Mouse (Mus musculus) midbrain, embryonic 14.5 days (tissue): Measurements from ENCODE around the gene Serpinh1. TPM values are rescaled to one million over a fixed set of nuclear protein-coding genes. Genes with fewer than 3 reads are reported as not detected.

Source experiments
- ATAC-seq: fragments of 200-750 bp; cut with Nextera tagmentation; 2 replicates; pipeline ENCODE4 v1.8.0; 2017; ENCODE audit warnings: moderate number of reproducible peaks, moderate library complexity; ENCODE audit not compliant: low FRiP score, low TSS enrichment
- DNase-seq: peaks from one replicate; pipeline ENCODE4 v3.0.0-alpha.2; 2015
- H3K27ac ChIP-seq: fragments of 300-500 bp; sonication (generic); replicated peaks from 2 replicates; pipeline ENCODE4 v1.5.1; 2014; ENCODE audit warnings: mild to moderate bottlenecking, low read depth, low read length, moderate library complexity
- H3K27me3 ChIP-seq: fragments of 300-500 bp; sonication (generic); 2 replicates; pipeline ENCODE4 v1.6.1; 2014; ENCODE audit warnings: low read length, control low read depth, mixed read lengths; ENCODE audit not compliant: control insufficient read depth, insufficient read depth
- H3K36me3 ChIP-seq: fragments of 300-500 bp; sonication (generic); 2 replicates; pipeline ENCODE4 v1.6.1; 2014; ENCODE audit warnings: low read length, control low read depth; ENCODE audit not compliant: control insufficient read depth, insufficient read depth
- H3K4me1 ChIP-seq: fragments of 300-500 bp; sonication (generic); 2 replicates; pipeline ENCODE4 v1.6.1; 2014; ENCODE audit warnings: mild to moderate bottlenecking, antibody characterized with exemption, low read length, control low read depth; ENCODE audit not compliant: control insufficient read depth, insufficient read depth
- H3K4me2 ChIP-seq: fragments of 300-500 bp; sonication (generic); 2 replicates; pipeline ENCODE4 v1.6.1; 2014; ENCODE audit warnings: mild to moderate bottlenecking, low read length, moderate library complexity
- H3K4me3 ChIP-seq: fragments of 300-500 bp; sonication (generic); replicated peaks from 2 replicates; pipeline ENCODE4 v1.5.1; 2014; ENCODE audit warnings: low read depth, low read length
- H3K9ac ChIP-seq: fragments of 300-500 bp; sonication (generic); replicated peaks from 2 replicates; pipeline ENCODE4 v1.6.1; 2014; ENCODE audit warnings: mild to moderate bottlenecking, low read length, moderate library complexity
- H3K9me3 ChIP-seq: fragments of 300-500 bp; sonication (generic); 2 replicates; pipeline ENCODE4 v1.6.1; 2016; ENCODE audit warnings: low read length, control low read depth, mixed read lengths; ENCODE audit not compliant: control insufficient read depth
- WGBS: fragments of 180-500 bp; shearing (Covaris S2); extraction: QIAGEN DNeasy Blood & Tissue Kit; methylation state at CpG from one replicate; pipeline ENCODE4 v1.1.7; 2014; 5-methylcytosine and 5-hydroxymethylcytosine counted together
- polyA plus RNA-seq: library from polyadenylated mRNA; unstranded; fragments of >200 nt; fragmentation: Nextera tagmentation; extraction: Ambion mirVana; gene quantifications from 2 replicates; pipeline ENCODE4 v1.2.1, GENCODE M21; 2014

The Serpinh1 gene
- polyA plus RNA-seq, 1 experiment from 2014 or later: 89.0 TPM

- peaks cover 34% of the 10 kb centered on the region for H3K4me1 ChIP-seq
- no peaks in the 10 kb centered on the region for H3K9me3 ChIP-seq
- peaks cover 17% of the 10 kb centered on the region for H3K36me3 ChIP-seq
- ATAC-seq (no peak), DNase-seq (no peak)
- H3K4me2 ChIP-seq: peak overlapping the region; percentile 64
- H3K4me3 ChIP-seq: no peak overlapping the region
- 70% methylated on average over 9 of the region's 9 CpGs for WGBS
- H3K9ac ChIP-seq: no peak overlapping the region
- H3K27me3 ChIP-seq: no peaks in the 10 kb centered on the region
- H3K27ac ChIP-seq: no peak overlapping the region
Observed at GRCm38 (mm10) chr7:99349782-99350720, 3.0 kb downstream of the Serpinh1 start.

GRCm38 (mm10) chr7:99348883-99349282 is 4.2 kb downstream of the Serpinh1 start:
- no peak for ATAC-seq

GRCm38 (mm10) chr7:99347268-99347667 is 5.8 kb downstream of the Serpinh1 start:
- Histone ChIP-seq H3K9ac (no peak overlapping the region), H3K4me3 (no peak overlapping the region), H3K4me2 (no peak overlapping the region), H3K27ac (no peak overlapping the region), H3K9me3 (no peaks in the 10 kb centered on the region), H3K27me3 (no peaks in the 10 kb centered on the region), H3K4me1 (peaks cover 16% of the 10 kb centered on the region), H3K36me3 (peaks cover 21% of the 10 kb centered on the region)
- WGBS: 98% methylated on average over 10 of the region's 10 CpGs
- no peak for ATAC-seq
- DNase-seq: no peak

More at GRCm38 (mm10) chr7:99348883-99349282, 4.2 kb downstream of the Serpinh1 start:
- Histone ChIP-seq H3K9ac (no peak overlapping the region), H3K4me3 (no peak overlapping the region), H3K36me3 (peaks cover 21% of the 10 kb centered on the region), H3K4me1 (peaks cover 29% of the 10 kb centered on the region), H3K4me2 (no peak overlapping the region), H3K27me3 (no peaks in the 10 kb centered on the region), H3K27ac (no peak overlapping the region), H3K9me3 (no peaks in the 10 kb centered on the region)
- no peak for DNase-seq
- 97% methylated on average over 26 of the region's 26 CpGs for WGBS

- Histone ChIP-seq H3K4me1 (no peaks in the 10 kb centered on the region), H3K9me3 (no peaks in the 10 kb centered on the region), H3K36me3 (peaks cover 17% of the 10 kb centered on the region), H3K27me3 (no peaks in the 10 kb centered on the region), H3K27ac (no peak overlapping the region), H3K4me2 (no peak overlapping the region), H3K9ac (no peak overlapping the region), H3K4me3 (no peak overlapping the region)
- WGBS: 89% methylated on average over 4 of the region's 4 CpGs
- DNase-seq (no peak), ATAC-seq (no peak)
Observed at GRCm38 (mm10) chr7:99343577-99343976, 9.5 kb downstream of the Serpinh1 start.

GRCm38 (mm10) chr7:99340736-99341135 is 12.3 kb downstream of the Serpinh1 start:
- H3K36me3 ChIP-seq: peaks cover 23% of the 10 kb centered on the region
- WGBS: 81% methylated on average over 8 of the region's 8 CpGs
- ATAC-seq: no peak
- no peaks in the 10 kb centered on the region for H3K4me1 ChIP-seq
- H3K4me2 ChIP-seq: no peak overlapping the region
- H3K27ac ChIP-seq: no peak overlapping the region
- no peak overlapping the region for H3K9ac ChIP-seq
- no peaks in the 10 kb centered on the region for H3K9me3 ChIP-seq
- no peaks in the 10 kb centered on the region for H3K27me3 ChIP-seq
- H3K4me3 ChIP-seq: no peak overlapping the region
- no peak for DNase-seq

GRCm38 (mm10) chr7:99332774-99333480 is 20.1 kb downstream of the Serpinh1 start:
- DNase-seq (peak; percentile 87), ATAC-seq (no peak; the same call in 1 of the 2 replicates)
- Histone ChIP-seq H3K4me3 (no peak overlapping the region), H3K9ac (no peak overlapping the region), H3K27ac (peak overlapping the region; percentile 32; the same call in 1 of the 2 replicates), H3K27me3 (no peaks in the 10 kb centered on the region), H3K36me3 (peaks cover 29% of the 10 kb centered on the region), H3K9me3 (no peaks in the 10 kb centered on the region), H3K4me2 (no peak overlapping the region), H3K4me1 (0 out of 2 replicates have a peak, but pooled peaks cover 6% of the 10 kb centered on the region)
- 49% methylated on average over 12 of the region's 12 CpGs for WGBS

GRCm38 (mm10) chr7:99330012-99330411 is 23.0 kb downstream of the Serpinh1 start:
- Histone ChIP-seq H3K4me1 (0 out of 2 replicates have a peak, but pooled peaks cover 7% of the 10 kb centered on the region), H3K9ac (no peak overlapping the region), H3K27ac (no peak overlapping the region), H3K9me3 (no peaks in the 10 kb centered on the region), H3K27me3 (no peaks in the 10 kb centered on the region), H3K4me3 (no peak overlapping the region), H3K36me3 (0 out of 2 replicates have a peak, but pooled peaks cover 13% of the 10 kb centered on the region), H3K4me2 (no peak overlapping the region)
- ATAC-seq (no peak), DNase-seq (no peak)
- 91% methylated on average over 5 of the region's 5 CpGs for WGBS

- H3K9me3 ChIP-seq: no peaks in the 10 kb centered on the region
- no peak overlapping the region for H3K27ac ChIP-seq
- no peak overlapping the region for H3K9ac ChIP-seq
- H3K4me2 ChIP-seq: no peak overlapping the region
- ATAC-seq (no peak), DNase-seq (peak; percentile 56)
- no peaks in the 10 kb centered on the region for H3K27me3 ChIP-seq
- peaks cover 16% of the 10 kb centered on the region; the same call in 1 of the 2 replicates for H3K4me1 ChIP-seq
- 41% methylated on average over 4 of the region's 4 CpGs for WGBS
- peaks cover 21% of the 10 kb centered on the region for H3K36me3 ChIP-seq
- no peak overlapping the region for H3K4me3 ChIP-seq
Observed at GRCm38 (mm10) chr7:99328847-99329246, 24.2 kb downstream of the Serpinh1 start.
